Mouse (Mus musculus) heart, adult 2 months (tissue): ENCODE data around the gene U2af2.

Source experiments
- CTCF ChIP-seq: fragments of 200-600 bp; IDR thresholded peaks from 2 replicates; pipeline ENCODE4 v1.8.1; 2022; ENCODE audit warnings: antibody characterized with exemption, mild to moderate bottlenecking, moderate library complexity
- EP300 ChIP-seq: fragments of 200-500 bp; IDR thresholded peaks from 2 replicates; pipeline ENCODE4 v1.6.1; 2011; ENCODE audit warnings: low read depth, low read length, control low read depth; ENCODE audit not compliant: insufficient read depth

GRCm38 (mm10) chr7:5108272-5108671, 46.3 kb downstream of the U2af2 start:
- no peak for TF ChIP-seq CTCF
- TF ChIP-seq EP300 = no peak
